Mouse (Mus musculus): ENCODE measurements around the gene Paqr5.

Paqr5 gene

DNA sequence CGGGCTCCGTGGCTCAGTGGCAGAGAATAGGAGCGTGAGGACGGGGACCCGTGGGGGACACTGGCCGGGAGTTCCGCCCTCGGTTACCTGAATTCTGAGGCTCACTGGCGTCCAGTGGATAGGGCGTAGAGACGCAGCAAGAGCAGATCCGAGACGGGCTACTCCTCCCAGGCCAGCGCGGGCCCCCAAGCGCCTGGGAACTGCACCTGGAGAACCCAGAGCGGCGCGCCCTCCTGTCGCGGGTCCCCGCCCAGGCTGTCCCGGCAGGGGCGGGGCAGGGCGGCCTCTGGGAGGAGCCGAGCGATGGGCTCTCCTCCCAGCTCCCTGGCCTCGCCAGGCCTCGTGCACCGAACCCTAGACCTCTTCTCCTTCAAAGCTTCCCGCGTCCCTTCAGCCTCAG lies at the start of gene Paqr5:
TSS of gene Paqr5 (minus strand) at position 257 of the 400 bp plus-strand sequence.
- DNase-seq (ENCODE audit: low read depth, low spot score): no peak

GRCm38 (mm10) chr9:62062234-62062633 lies 35.6 kb upstream of the Paqr5 start:
- DNase-seq (ENCODE audit: low read depth, low spot score): no peak

DNA sequence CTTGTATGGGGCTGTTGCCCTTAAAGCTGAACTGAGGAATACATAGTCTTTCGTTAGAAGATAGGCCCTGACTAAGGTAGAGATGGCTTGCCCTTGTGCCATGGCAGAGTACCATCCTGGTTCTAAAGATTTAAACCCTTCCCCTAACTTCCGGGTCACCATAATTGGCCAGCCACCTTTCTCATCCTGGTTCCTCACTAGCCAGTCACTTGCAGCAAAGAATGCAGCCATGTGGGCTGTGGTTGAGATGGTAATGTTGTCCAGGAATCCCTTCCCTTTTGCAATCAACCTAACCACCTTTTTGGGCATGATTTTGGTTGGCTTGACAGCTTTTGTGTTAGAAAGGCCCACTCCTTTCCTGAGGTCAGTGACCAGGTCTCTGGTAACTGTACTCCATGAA lies 33.8 kb upstream of the Paqr5 start:
- DNase-seq (ENCODE audit: low read depth, low spot score): no peak

GRCm38 (mm10) chr9:62059941-62060340 lies 33.3 kb upstream of the Paqr5 start:
- no peak for DNase-seq (ENCODE audit: low read depth, low spot score)

- no peak for DNase-seq (ENCODE audit: low read depth, low spot score)
Observed at GRCm38 (mm10) chr9:62057881-62058506, 31.3 kb upstream of the Paqr5 start.

DNA sequence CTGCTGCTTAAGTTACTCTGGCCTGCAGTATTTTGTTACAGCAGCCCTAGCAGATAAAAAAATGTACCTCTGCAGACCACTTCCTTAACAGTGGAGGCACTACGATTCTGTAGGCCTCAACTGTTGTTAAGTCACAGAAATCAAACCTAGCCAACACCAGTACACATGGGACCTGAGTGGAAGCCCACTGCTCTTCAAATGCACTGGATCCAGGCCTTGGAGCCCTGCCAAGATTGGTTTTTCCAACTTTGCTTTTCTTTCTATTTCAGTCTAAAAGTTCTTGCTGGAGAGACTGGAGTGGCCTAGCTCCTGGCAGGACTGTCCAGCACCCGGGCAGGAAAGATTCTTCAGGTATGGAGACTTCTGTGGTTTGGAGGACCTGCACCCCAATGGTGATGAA lies 29.6 kb upstream of the Paqr5 start:
- no peak for DNase-seq (ENCODE audit: low read depth, low spot score)

DNA sequence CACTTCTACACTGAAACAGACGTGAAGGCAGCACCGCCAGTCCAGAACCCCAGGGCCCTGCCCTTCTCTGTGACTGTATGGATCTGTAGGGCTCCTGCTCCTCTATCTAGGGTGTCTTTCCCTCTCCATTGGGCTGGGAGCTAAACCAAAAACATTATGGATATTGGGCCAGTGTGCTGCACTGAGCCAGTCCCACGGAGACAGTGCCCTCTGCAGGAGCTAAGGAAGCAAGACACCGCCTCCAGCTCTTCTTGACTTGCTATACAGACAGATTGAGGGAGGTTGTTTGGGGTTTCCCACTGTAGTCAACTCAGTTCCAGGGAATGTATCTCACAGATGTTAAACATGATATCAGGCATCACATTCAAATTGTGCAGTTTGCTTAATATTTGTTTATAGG lies 24.1 kb upstream of the Paqr5 start:
- DNase-seq (ENCODE audit: low read depth, low spot score): no peak

- DNase-seq (ENCODE audit: low read depth, low spot score): no peak
Observed at GRCm38 (mm10) chr9:62049166-62049565, 22.5 kb upstream of the Paqr5 start.

GRCm38 (mm10) chr9:62042167-62042566 lies 15.5 kb upstream of the Paqr5 start:
- no peak for DNase-seq (ENCODE audit: low read depth, low spot score)

- peak; percentile 80 for DNase-seq (ENCODE audit: low read depth, low spot score)
Observed at GRCm38 (mm10) chr9:62040008-62040608, 13.5 kb upstream of the Paqr5 start.

- DNase-seq (ENCODE audit: low read depth, low spot score): no peak
Observed at GRCm38 (mm10) chr9:62035806-62036205, 9.2 kb upstream of the Paqr5 start.

DNA sequence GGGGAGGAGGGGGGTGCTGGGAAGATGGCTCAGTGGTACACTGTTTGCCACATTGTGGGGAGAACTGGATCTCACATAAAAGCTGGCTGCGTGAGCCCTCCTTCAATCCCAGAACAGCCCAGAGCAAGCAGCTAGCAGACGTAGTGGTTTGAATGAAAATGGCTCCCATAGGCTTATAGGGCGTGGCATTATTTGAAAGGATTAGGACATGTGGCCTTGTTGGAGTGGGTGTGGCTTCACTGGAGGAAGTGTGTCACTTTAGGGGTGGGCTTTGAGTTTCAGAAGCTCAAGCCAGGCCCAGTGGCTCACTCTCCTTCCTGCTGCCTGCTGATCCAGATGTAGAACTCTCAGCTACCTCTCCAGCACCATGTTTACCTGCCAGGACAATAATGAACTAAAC lies 5.5 kb upstream of the Paqr5 start:
- no peak for DNase-seq (ENCODE audit: low read depth, low spot score)

- DNase-seq (ENCODE audit: low read depth, low spot score): no peak
Observed at GRCm38 (mm10) chr9:62028072-62028471, 1.4 kb upstream of the Paqr5 start.

- no peak for DNase-seq (ENCODE audit: low read depth, low spot score)
Observed at GRCm38 (mm10) chr9:62025056-62025455, 1.6 kb downstream of the Paqr5 start.

DNA sequence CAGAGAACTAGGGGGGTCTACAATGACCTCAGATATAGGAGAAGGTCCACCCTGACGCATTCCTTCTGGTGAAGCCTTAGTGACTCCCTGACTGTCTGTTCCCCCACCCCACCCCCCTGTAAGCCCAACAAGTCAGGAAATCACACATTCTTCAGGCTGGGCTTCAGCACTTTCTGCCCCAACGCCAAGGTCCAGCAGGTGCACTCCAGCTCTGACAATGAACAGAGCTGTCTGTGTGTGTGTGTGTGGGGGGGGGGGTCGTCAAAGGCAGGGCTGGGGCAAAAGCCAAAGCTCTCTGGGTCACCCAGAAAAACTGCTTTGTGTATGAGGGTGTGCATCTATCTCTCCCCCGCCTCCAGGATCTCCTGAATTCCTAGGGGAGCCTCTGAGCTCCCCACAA lies 2.8 kb downstream of the Paqr5 start:
- no peak for DNase-seq (ENCODE audit: low read depth, low spot score)

GRCm38 (mm10) chr9:62022961-62023680 lies 3.5 kb downstream of the Paqr5 start:
- no peak for DNase-seq (ENCODE audit: low read depth, low spot score)

- no peak for DNase-seq (ENCODE audit: low read depth, low spot score)
Observed at GRCm38 (mm10) chr9:62021583-62022120, 5.0 kb downstream of the Paqr5 start.

- no peak for DNase-seq (ENCODE audit: low read depth, low spot score)
Observed at GRCm38 (mm10) chr9:62020259-62020658, 6.4 kb downstream of the Paqr5 start.

- DNase-seq (ENCODE audit: low read depth, low spot score): no peak
Observed at GRCm38 (mm10) chr9:62018229-62019093, 8.2 kb downstream of the Paqr5 start.

DNA sequence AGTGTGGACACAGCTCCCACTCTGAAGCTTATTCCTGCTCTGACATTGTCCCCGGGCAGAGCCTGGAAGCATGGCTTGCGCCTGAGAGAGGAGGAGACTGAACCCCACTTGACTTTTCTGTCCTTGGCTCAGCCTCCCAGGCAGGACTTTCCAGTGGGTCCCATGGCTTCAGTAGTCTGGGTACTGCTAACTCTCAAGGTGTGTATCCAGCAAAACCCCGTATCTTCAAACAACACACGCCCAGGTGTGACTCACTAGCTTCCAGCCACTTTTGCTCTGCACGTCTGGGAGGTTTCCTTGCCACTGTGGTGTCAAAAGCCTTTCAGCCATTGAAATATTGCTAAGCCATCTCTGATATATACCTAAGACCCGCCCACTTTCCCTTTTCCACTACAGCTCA lies 9.3 kb downstream of the Paqr5 start:
- no peak for DNase-seq (ENCODE audit: low read depth, low spot score)

- DNase-seq (ENCODE audit: low read depth, low spot score): no peak
Observed at GRCm38 (mm10) chr9:62015504-62015903, 11.2 kb downstream of the Paqr5 start.
